Mouse (Mus musculus) E14TG2a.4 (cell line): ENCODE results near the gene Ldhd.

Experiments
- CTCF ChIP-seq: conservative IDR thresholded peaks from 2 replicates; pipeline ENCODE4 v1.5.1; 2014; ENCODE audit warnings: low read length
- NANOG ChIP-seq: IDR thresholded peaks from 2 replicates; pipeline ENCODE4 v1.6.1; 2014; ENCODE audit warnings: borderline replicate concordance, low read length, mixed read lengths
- POU5F1 ChIP-seq: IDR thresholded peaks from 2 replicates; pipeline ENCODE4 v1.6.1; 2014; ENCODE audit warnings: low read length, borderline replicate concordance

- no peak for TF ChIP-seq CTCF
- TF ChIP-seq POU5F1: no peak
- TF ChIP-seq NANOG: no peak
These were observed 48.7 kb upstream of the Ldhd start for GRCm38 (mm10) chr8:111678848-111679247.
